Mouse (Mus musculus): ENCODE measurements around the gene Rpa1. TPM values are rescaled to one million over a fixed set of nuclear protein-coding genes. Genes with fewer than 3 reads are reported as not detected.

Gene Rpa1
- total RNA-seq, 2 experiments from 2014 or later = 60.4 to 62.5 TPM

- no peak for TF ChIP-seq CTCF (IDR thresholded peaks at IDR 0.05)
- no peak for DNase-seq
- Histone ChIP-seq H3K4me3 (no peak overlapping the region), H3K27ac (no peak overlapping the region)
- intact Hi-C loops (cut with DNase I) = no loop called here
These were observed 68.1 kb downstream of the Rpa1 start for GRCm38 (mm10) chr11:75280066-75280410.

GRCm38 (mm10) chr11:75279342-75280065 lies 68.6 kb downstream of the Rpa1 start:
- peak overlapping the region; percentile 50 for H3K4me3 ChIP-seq

GRCm38 (mm10) chr11:75279013-75279341 lies 69.1 kb downstream of the Rpa1 start:
- intact Hi-C loops (cut with DNase I) = no loop called here
- no peak overlapping the region for H3K27ac ChIP-seq
- peak overlapping the region; percentile 50 for H3K4me3 ChIP-seq
- TF ChIP-seq CTCF (IDR thresholded peaks at IDR 0.05) = no peak
- DNase-seq = no peak

More at GRCm38 (mm10) chr11:75279342-75280065, 68.6 kb downstream of the Rpa1 start:
- no peak for TF ChIP-seq CTCF (IDR thresholded peaks at IDR 0.05)
- H3K27ac ChIP-seq = no peak overlapping the region
- DNase-seq = no peak
- intact Hi-C loops (cut with DNase I) = no loop called here

- intact Hi-C loops (cut with DNase I) = no loop called here
- H3K27ac ChIP-seq = no peak overlapping the region
- DNase-seq = no peak
- no peak for TF ChIP-seq CTCF (IDR thresholded peaks at IDR 0.05)
- H3K4me3 ChIP-seq = no peak overlapping the region
These were observed 70.0 kb downstream of the Rpa1 start for GRCm38 (mm10) chr11:75278115-75278514.

- Histone ChIP-seq H3K27ac (no peak overlapping the region), H3K4me3 (no peak overlapping the region)
- no peak for DNase-seq
- intact Hi-C loops (cut with DNase I) = no loop called here
- no peak for TF ChIP-seq CTCF (IDR thresholded peaks at IDR 0.05)
These were observed 73.1 kb downstream of the Rpa1 start for GRCm38 (mm10) chr11:75275035-75275434.

- no peak for TF ChIP-seq CTCF (IDR thresholded peaks at IDR 0.05)
- DNase-seq = no peak
- intact Hi-C loops (cut with DNase I) = no loop called here
- H3K27ac ChIP-seq = no peak overlapping the region
- H3K4me3 ChIP-seq = no peak overlapping the region
These were observed 74.7 kb downstream of the Rpa1 start for GRCm38 (mm10) chr11:75273466-75273865.

GRCm38 (mm10) chr11:75270985-75271434 lies 77.1 kb downstream of the Rpa1 start:
- H3K4me3 ChIP-seq = no peak overlapping the region
- no peak overlapping the region for H3K27ac ChIP-seq
- DNase-seq = peak; percentile 79
- intact Hi-C loops (cut with DNase I) = no loop called here
- TF ChIP-seq CTCF (IDR thresholded peaks at IDR 0.05) = no peak

GRCm38 (mm10) chr11:75270276-75270984 lies 77.7 kb downstream of the Rpa1 start:
- H3K27ac ChIP-seq = no peak overlapping the region
- no peak for TF ChIP-seq CTCF (IDR thresholded peaks at IDR 0.05)
- H3K4me3 ChIP-seq = no peak overlapping the region
- DNase-seq = no peak
- intact Hi-C loops (cut with DNase I) = no loop called here

GRCm38 (mm10) chr11:75269213-75269612 lies 78.9 kb downstream of the Rpa1 start:
- no peak for TF ChIP-seq CTCF (IDR thresholded peaks at IDR 0.05)
- Histone ChIP-seq H3K27ac (no peak overlapping the region), H3K4me3 (no peak overlapping the region)
- no peak for DNase-seq
- intact Hi-C loops (cut with DNase I) = no loop called here

- peak overlapping the region; percentile 59 for H3K27ac ChIP-seq
- DNase-seq = peak; percentile 61
- H3K4me3 ChIP-seq = peak overlapping the region; percentile 42
- intact Hi-C loops (cut with DNase I) = no loop called here
- no peak for TF ChIP-seq CTCF (IDR thresholded peaks at IDR 0.05)
These were observed 79.6 kb downstream of the Rpa1 start for GRCm38 (mm10) chr11:75268492-75268891.

GRCm38 (mm10) chr11:75267826-75268281 lies 80.3 kb downstream of the Rpa1 start:
- peak; percentile 77 for DNase-seq
- Histone ChIP-seq H3K27ac (peak overlapping the region; percentile 64), H3K4me3 (peak overlapping the region; percentile 42)
- no peak for TF ChIP-seq CTCF (IDR thresholded peaks at IDR 0.05)
- intact Hi-C loops (cut with DNase I) = no loop called here

GRCm38 (mm10) chr11:75265545-75265944 lies 82.6 kb downstream of the Rpa1 start:
- H3K27ac ChIP-seq = no peak overlapping the region
- no peak for DNase-seq
- H3K4me3 ChIP-seq = no peak overlapping the region
- intact Hi-C loops (cut with DNase I) = no loop called here
- TF ChIP-seq CTCF (IDR thresholded peaks at IDR 0.05) = no peak

- Histone ChIP-seq H3K4me3 (no peak overlapping the region), H3K27ac (no peak overlapping the region)
These were observed 83.6 kb downstream of the Rpa1 start for GRCm38 (mm10) chr11:75264550-75264949.

GRCm38 (mm10) chr11:75263964-75264312 lies 84.2 kb downstream of the Rpa1 start:
- no peak for DNase-seq
- intact Hi-C loops (cut with DNase I) = no loop called here
- H3K4me3 ChIP-seq = no peak overlapping the region
- no peak for TF ChIP-seq CTCF (IDR thresholded peaks at IDR 0.05)
- H3K27ac ChIP-seq = no peak overlapping the region

More at GRCm38 (mm10) chr11:75264550-75264949, 83.6 kb downstream of the Rpa1 start:
- intact Hi-C loops (cut with DNase I) = no loop called here
- no peak for TF ChIP-seq CTCF (IDR thresholded peaks at IDR 0.05)
- DNase-seq = no peak

All from gastrocnemius, adult 2 months (tissue).